Comparison of ENCODE assay signal across 13 mouse cellular contexts in genomic region chr3:102180746-102181145, GRCm38 (mm10). TPM values are rescaled to one million over a fixed set of nuclear protein-coding genes. Genes with fewer than 3 reads are reported as not detected.
DNase-seq lines count a peak whose midpoint lies in the region; ATAC-seq and TF ChIP-seq lines count a peak whose summit lies in the region.
"Had no signal": no experiment of that assay in that cellular context is flagged by ENCODE, and none has a peak within 500 bp of the region (broad histone marks: within the 10 kb centered on the region; RNA-seq: fewer than 3 reads in every experiment).

No protein-coding gene starts in this region.

- H3K4me3 ChIP-seq in forebrain, embryonic 10.5 days = no peak overlapping the region
- no peak overlapping the region for H3K4me3 ChIP-seq in forebrain, embryonic 12.5 days (replicated peaks)
- no peak overlapping the region for H3K4me3 ChIP-seq in neural tube, embryonic 13.5 days
- no peak overlapping the region for H3K4me3 ChIP-seq in heart, adult 2 months
- H3K4me3 ChIP-seq in liver, embryonic 12.5 days = no peak overlapping the region
- H3K4me3 ChIP-seq: intestine, embryonic 15.5 days; left cerebral cortex, adult 2 months; midbrain, embryonic 15.5 days had no signal

- peak overlapping the region; percentile 21; the same call in 1 of the 2 replicates for H3K27ac ChIP-seq in forebrain, embryonic 10.5 days
- H3K27ac ChIP-seq in forebrain, embryonic 12.5 days = no peak overlapping the region
- no peak overlapping the region for H3K27ac ChIP-seq in neural tube, embryonic 13.5 days (replicated peaks)
- no peak overlapping the region for H3K27ac ChIP-seq in heart, adult 2 months
- H3K27ac ChIP-seq in liver, embryonic 12.5 days = no peak overlapping the region
- H3K27ac ChIP-seq: intestine, embryonic 15.5 days; left cerebral cortex, adult 2 months; midbrain, embryonic 15.5 days had no signal

- H3K4me2 ChIP-seq in forebrain, embryonic 12.5 days = no peak overlapping the region
- no peak overlapping the region for H3K4me2 ChIP-seq in neural tube, embryonic 13.5 days
- H3K4me2 ChIP-seq in liver, embryonic 12.5 days = no peak overlapping the region
- H3K4me2 ChIP-seq: intestine, embryonic 15.5 days; midbrain, embryonic 15.5 days had no signal

- TF ChIP-seq CTCF in heart, adult 2 months (IDR thresholded peaks at IDR 0.05) = no peak

- 88% methylated on average over 7 of the region's 7 CpGs for WGBS in forebrain, embryonic 10.5 days
- WGBS in forebrain, embryonic 12.5 days = 75% methylated on average over 7 of the region's 7 CpGs
- WGBS in neural tube, embryonic 13.5 days = 83% methylated on average over 7 of the region's 7 CpGs
- 44% methylated on average over 7 of the region's 7 CpGs for WGBS in heart, adult 2 months
- WGBS in liver, embryonic 12.5 days (ENCODE audit: insufficient replicate concordance) = 78% methylated on average over 7 of the region's 7 CpGs

- H3K36me3 ChIP-seq in forebrain, embryonic 10.5 days (replicated peaks) = peaks cover 23% of the 10 kb centered on the region
- no peaks in the 10 kb centered on the region for H3K36me3 ChIP-seq in forebrain, embryonic 12.5 days (replicated peaks)
- H3K36me3 ChIP-seq in neural tube, embryonic 13.5 days = peaks cover 14% of the 10 kb centered on the region
- no peaks in the 10 kb centered on the region for H3K36me3 ChIP-seq in heart, adult 2 months (ENCODE audit: control insufficient read depth, insufficient read depth, low read length)
- H3K36me3 ChIP-seq in liver, embryonic 12.5 days = peaks cover 22% of the 10 kb centered on the region
- H3K36me3 ChIP-seq: midbrain, embryonic 15.5 days had no signal

- intact Hi-C loops in heart, adult 2 months (cut with DNase I) = no loop called here

- H3K27me3 ChIP-seq in forebrain, embryonic 10.5 days (ENCODE audit: poor library complexity, severe bottlenecking) = peaks cover 21% of the 10 kb centered on the region; the same call in 1 of the 2 replicates
- 0 out of 2 replicates have a peak, but pooled peaks cover 2% of the 10 kb centered on the region for H3K27me3 ChIP-seq in forebrain, embryonic 12.5 days
- H3K27me3 ChIP-seq in neural tube, embryonic 13.5 days = no peaks in the 10 kb centered on the region
- H3K27me3 ChIP-seq in heart, adult 2 months (ENCODE audit: control insufficient read depth, insufficient read depth, low read length) = no peaks in the 10 kb centered on the region
- no peaks in the 10 kb centered on the region for H3K27me3 ChIP-seq in liver, embryonic 12.5 days (replicated peaks)
- H3K27me3 ChIP-seq: intestine, embryonic 15.5 days; midbrain, embryonic 15.5 days had no signal

- H3K79me2 ChIP-seq in heart, adult 2 months (replicated peaks; ENCODE audit: control insufficient read depth, insufficient read depth, low read length) = peaks cover 1% of the 10 kb centered on the region; the same call in 1 of the 2 replicates

- TF ChIP-seq POLR2A in heart, adult 2 months (IDR thresholded peaks at IDR 0.05; ENCODE audit: insufficient read depth, low read depth, low read length) = no peak

- peaks cover 1% of the 10 kb centered on the region; the same call in 1 of the 2 replicates for H3K9me3 ChIP-seq in forebrain, embryonic 10.5 days
- peaks cover 1% of the 10 kb centered on the region; the same call in 1 of the 2 replicates for H3K9me3 ChIP-seq in forebrain, embryonic 12.5 days
- H3K9me3 ChIP-seq in neural tube, embryonic 13.5 days = no peaks in the 10 kb centered on the region
- H3K9me3 ChIP-seq in liver, embryonic 12.5 days (replicated peaks) = no peaks in the 10 kb centered on the region
- H3K9me3 ChIP-seq: intestine, embryonic 15.5 days; midbrain, embryonic 15.5 days had no signal

- ATAC-seq in forebrain, embryonic 12.5 days (ENCODE audit: low FRiP score) = no peak
- 0 out of 2 replicates have a peak, but pooled peaks have one; percentile 32 for ATAC-seq in neural tube, embryonic 13.5 days (ENCODE audit: low read depth)
- ATAC-seq in megakaryocyte progenitor cell, adult 5-6 weeks (replicated peaks; ENCODE audit: poor library complexity) = peak; percentile 87
- no peak for ATAC-seq in liver, embryonic 12.5 days
- ATAC-seq: intestine, embryonic 15.5 days had no signal

- peaks cover 25% of the 10 kb centered on the region for H3K4me1 ChIP-seq in forebrain, embryonic 10.5 days
- peaks cover 9% of the 10 kb centered on the region; the same call in 1 of the 2 replicates for H3K4me1 ChIP-seq in forebrain, embryonic 12.5 days
- no peaks in the 10 kb centered on the region for H3K4me1 ChIP-seq in neural tube, embryonic 13.5 days (replicated peaks)
- H3K4me1 ChIP-seq in heart, adult 2 months (ENCODE audit: control insufficient read depth, insufficient read depth, low read length) = no peaks in the 10 kb centered on the region
- peaks cover 9% of the 10 kb centered on the region; the same call in 1 of the 2 replicates for H3K4me1 ChIP-seq in liver, embryonic 12.5 days
- H3K4me1 ChIP-seq: midbrain, embryonic 15.5 days had no signal

- TF ChIP-seq EP300 in heart, adult 2 months (IDR thresholded peaks at IDR 0.05; ENCODE audit: insufficient read depth, low read depth, low read length) = 0 out of 2 replicates have a peak, but pooled peaks have one; percentile 7

- H3K9ac ChIP-seq in forebrain, embryonic 12.5 days = no peak overlapping the region
- no peak overlapping the region for H3K9ac ChIP-seq in neural tube, embryonic 13.5 days
- H3K9ac ChIP-seq in heart, adult 2 months (ENCODE audit: low read depth, low read length) = no peak overlapping the region
- H3K9ac ChIP-seq in liver, embryonic 12.5 days = no peak overlapping the region
- H3K9ac ChIP-seq: intestine, embryonic 15.5 days; midbrain, embryonic 15.5 days had no signal

- no peak for DNase-seq in forebrain, embryonic 10.5 days (ENCODE audit: extremely low spot score, low spot score)
- no peak for DNase-seq in neural tube, embryonic 10.5 days (ENCODE audit: extremely low spot score, low spot score)
- peak in 1 of 2 experiments; percentile 68 for DNase-seq in heart, adult 2 months
- DNase-seq in lung, adult 18-20 months = no peak
- DNase-seq: B cell, adult 2 months; embryo, embryonic 11 days had no signal

RNA-seq across cellular contexts. Expression of gene Vangl1, which starts 23.7 kb away (rescaled TPM):
- polyA plus RNA-seq in forebrain, embryonic 10.5 days (2016; fragmentation: Nextera tagmentation; extraction: Ambion mirVana) = 9.5 and 11.0 TPM in 2 replicates
- polyA plus RNA-seq in forebrain, embryonic 12.5 days (2016; fragmentation: Nextera tagmentation; extraction: Ambion mirVana) = 4.3 and 5.8 TPM in 2 replicates
- polyA plus RNA-seq in neural tube, embryonic 13.5 days (2015; fragmentation: Nextera tagmentation; extraction: Ambion mirVana) = 10.5 and 11.0 TPM in 2 replicates
- total RNA-seq in heart, adult 2 months (2021) = 10 to 100 TPM in 1 of 2 experiments, 1 to 10 TPM in 1; 9.7 to 15.9 TPM
- 10.6 and 16.8 TPM in 2 replicates for polyA plus RNA-seq in heart, adult 2 months (2012; rRNA removed)
- 0.34 and 0.47 TPM in 2 replicates for total RNA-seq in megakaryocyte progenitor cell, adult 5-6 weeks (2015)
- total RNA-seq in megakaryocyte progenitor cell, adult 5-6 weeks (2017) = 1.5 TPM in 2 replicates
- 70.5 and 76.3 TPM in 2 replicates for polyA plus RNA-seq in liver, embryonic 12.5 days (2016; fragmentation: Nextera tagmentation; extraction: Ambion mirVana)

Comparison
In these comparisons a context has a peak if more than half of its experiments do, and no peak if none do; other contexts are left out.
1. ATAC-seq: peak in neural tube, embryonic 13.5 days (single experiment) and megakaryocyte progenitor cell, adult 5-6 weeks (single experiment); none in forebrain, embryonic 12.5 days (single experiment) and liver, embryonic 12.5 days (single experiment).